Mouse (Mus musculus): Measurements from ENCODE around the gene Calhm6. TPM values are rescaled to one million over a fixed set of nuclear protein-coding genes. Genes with fewer than 3 reads are reported as not detected.

Calhm6 gene
- total and polyA plus RNA-seq, 2 experiments from 2014 or later, result 0.44 to 1.1 TPM

DNA sequence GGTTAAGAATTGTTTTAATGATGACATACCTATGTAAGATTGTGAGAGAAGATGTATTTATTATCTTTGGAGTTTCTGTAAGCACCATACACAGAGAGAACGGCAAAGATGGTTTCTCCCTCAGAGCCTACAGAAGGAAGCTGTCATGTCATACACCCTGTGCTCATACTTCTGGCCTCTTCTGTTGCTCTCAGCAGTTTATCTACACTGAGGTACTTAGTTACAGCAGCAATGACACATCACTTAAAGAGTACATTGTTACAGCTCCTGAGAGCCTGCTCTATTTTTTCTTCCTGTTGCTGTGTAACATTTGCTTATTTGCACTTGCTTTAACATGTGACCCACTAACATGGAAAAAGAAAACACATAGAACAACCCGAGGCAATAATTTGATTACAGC is 39.2 kb upstream of the Calhm6 start:
- H3K4me3 ChIP-seq (ENCODE audit: low read depth, low read length), result no peak overlapping the region
- H3K36me3 ChIP-seq (ENCODE audit: insufficient read depth, low read length), result no peaks in the 10 kb centered on the region
- no peaks in the 10 kb centered on the region for H3K27me3 ChIP-seq (ENCODE audit: insufficient read depth, low read length)
- TF ChIP-seq CTCF (IDR thresholded peaks at IDR 0.05), result no peak
- H3K4me2 ChIP-seq (ENCODE audit: low read depth, low read length, poor library complexity, severe bottlenecking), result no peak overlapping the region
- no peaks in the 10 kb centered on the region for H3K4me1 ChIP-seq (ENCODE audit: insufficient read depth, low read length)
- no peak overlapping the region for H3K9ac ChIP-seq (replicated peaks; ENCODE audit: low read length, poor library complexity, severe bottlenecking)
- DNase-seq (ENCODE audit: low spot score), result no peak
- no peak overlapping the region for H3K27ac ChIP-seq (ENCODE audit: low read depth, low read length)
- 80% methylated on average over 2 of the region's 2 CpGs for WGBS
- no peak for ATAC-seq (ENCODE audit: low FRiP score)
- H3K9me3 ChIP-seq (ENCODE audit: low read length), result no peaks in the 10 kb centered on the region

- Histone ChIP-seq H3K9ac (replicated peaks; ENCODE audit: low read length, poor library complexity, severe bottlenecking) (no peak overlapping the region), H3K9me3 (ENCODE audit: low read length) (no peaks in the 10 kb centered on the region), H3K36me3 (ENCODE audit: insufficient read depth, low read length) (no peaks in the 10 kb centered on the region), H3K4me2 (ENCODE audit: low read depth, low read length, poor library complexity, severe bottlenecking) (no peak overlapping the region), H3K27me3 (ENCODE audit: insufficient read depth, low read length) (no peaks in the 10 kb centered on the region), H3K27ac (ENCODE audit: low read depth, low read length) (no peak overlapping the region), H3K4me1 (ENCODE audit: insufficient read depth, low read length) (no peaks in the 10 kb centered on the region), H3K4me3 (ENCODE audit: low read depth, low read length) (no peak overlapping the region)
- 77% methylated on average over 12 of the region's 12 CpGs for WGBS
- TF ChIP-seq CTCF (IDR thresholded peaks at IDR 0.05), result no peak
- DNase-seq (ENCODE audit: low spot score), result no peak
- ATAC-seq (ENCODE audit: low FRiP score), result no peak
Measured at GRCm38 (mm10) chr10:34155796-34156554, 28.2 kb upstream of the Calhm6 start.

GRCm38 (mm10) chr10:34151827-34152226 is 24.0 kb upstream of the Calhm6 start:
- DNase-seq (ENCODE audit: low spot score) (peak; percentile 37), ATAC-seq (ENCODE audit: low FRiP score) (no peak)
- H3K4me1 ChIP-seq (ENCODE audit: insufficient read depth, low read length), result no peaks in the 10 kb centered on the region
- peak; percentile 49 for TF ChIP-seq CTCF (IDR thresholded peaks at IDR 0.05)
- 87% methylated on average over 3 of the region's 3 CpGs for WGBS
- H3K4me3 ChIP-seq (ENCODE audit: low read depth, low read length), result no peak overlapping the region
- no peaks in the 10 kb centered on the region for H3K27me3 ChIP-seq (ENCODE audit: insufficient read depth, low read length)
- H3K9ac ChIP-seq (replicated peaks; ENCODE audit: low read length, poor library complexity, severe bottlenecking), result no peak overlapping the region
- no peak overlapping the region for H3K27ac ChIP-seq (ENCODE audit: low read depth, low read length)
- H3K36me3 ChIP-seq (ENCODE audit: insufficient read depth, low read length), result no peaks in the 10 kb centered on the region
- H3K4me2 ChIP-seq (ENCODE audit: low read depth, low read length, poor library complexity, severe bottlenecking), result no peak overlapping the region
- H3K9me3 ChIP-seq (ENCODE audit: low read length), result no peaks in the 10 kb centered on the region

DNA sequence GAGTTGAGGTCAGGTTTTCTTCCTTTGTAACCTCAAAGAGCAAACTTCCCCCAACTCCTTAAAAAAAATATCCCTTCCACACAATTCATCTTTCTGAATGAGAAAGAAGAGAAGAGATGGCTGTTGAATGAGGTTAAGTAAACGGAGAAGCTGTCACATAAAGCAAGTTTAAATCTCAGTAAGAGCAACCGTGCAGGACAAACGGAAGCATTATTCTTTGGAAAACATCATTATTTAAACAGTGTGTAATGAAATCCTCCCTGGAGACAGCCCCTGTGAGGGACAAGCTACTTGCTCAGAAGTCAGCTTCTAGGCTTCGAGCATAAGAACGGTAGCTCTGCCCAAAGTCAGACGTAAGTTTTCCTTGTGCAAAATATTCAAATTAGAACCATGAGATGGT is 22.7 kb upstream of the Calhm6 start:
- Histone ChIP-seq H3K4me2 (ENCODE audit: low read depth, low read length, poor library complexity, severe bottlenecking) (no peak overlapping the region), H3K4me1 (ENCODE audit: insufficient read depth, low read length) (no peaks in the 10 kb centered on the region), H3K27me3 (ENCODE audit: insufficient read depth, low read length) (no peaks in the 10 kb centered on the region), H3K27ac (ENCODE audit: low read depth, low read length) (no peak overlapping the region), H3K9ac (replicated peaks; ENCODE audit: low read length, poor library complexity, severe bottlenecking) (no peak overlapping the region), H3K9me3 (ENCODE audit: low read length) (no peaks in the 10 kb centered on the region), H3K36me3 (ENCODE audit: insufficient read depth, low read length) (no peaks in the 10 kb centered on the region), H3K4me3 (ENCODE audit: low read depth, low read length) (no peak overlapping the region)
- no peak for TF ChIP-seq CTCF (IDR thresholded peaks at IDR 0.05)
- WGBS, result 49% methylated on average over 6 of the region's 6 CpGs
- no peak for DNase-seq (ENCODE audit: low spot score)
- no peak for ATAC-seq (ENCODE audit: low FRiP score)

GRCm38 (mm10) chr10:34149772-34150171 is 22.0 kb upstream of the Calhm6 start:
- Histone ChIP-seq H3K27me3 (ENCODE audit: insufficient read depth, low read length) (no peaks in the 10 kb centered on the region), H3K4me2 (ENCODE audit: low read depth, low read length, poor library complexity, severe bottlenecking) (no peak overlapping the region), H3K9ac (replicated peaks; ENCODE audit: low read length, poor library complexity, severe bottlenecking) (no peak overlapping the region), H3K4me3 (ENCODE audit: low read depth, low read length) (no peak overlapping the region), H3K27ac (ENCODE audit: low read depth, low read length) (no peak overlapping the region), H3K36me3 (ENCODE audit: insufficient read depth, low read length) (no peaks in the 10 kb centered on the region), H3K9me3 (ENCODE audit: low read length) (no peaks in the 10 kb centered on the region), H3K4me1 (ENCODE audit: insufficient read depth, low read length) (no peaks in the 10 kb centered on the region)
- no peak for DNase-seq (ENCODE audit: low spot score)
- 85% methylated on average over 3 of the region's 3 CpGs for WGBS
- ATAC-seq (ENCODE audit: low FRiP score), result no peak
- no peak for TF ChIP-seq CTCF (IDR thresholded peaks at IDR 0.05)

DNA sequence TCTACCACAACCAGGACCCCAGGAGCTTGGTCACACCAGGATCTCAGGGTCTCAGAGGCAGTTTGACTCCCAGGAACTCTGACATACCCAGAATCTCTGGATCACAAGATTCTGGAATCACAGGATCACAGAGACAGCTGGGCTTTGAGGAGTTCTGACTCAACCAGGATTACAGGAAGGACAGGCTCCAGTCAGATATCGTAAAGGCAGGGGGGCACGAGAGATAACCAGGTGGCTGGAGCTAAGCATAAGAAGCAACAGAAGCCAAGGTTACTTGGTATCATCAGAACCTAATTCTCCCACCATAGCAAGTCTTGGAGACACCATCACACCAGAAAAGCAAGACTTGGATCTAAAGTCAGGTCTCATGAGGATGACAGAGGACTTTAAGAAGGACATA is 13.9 kb upstream of the Calhm6 start:
- WGBS, result 87% methylated on average over 2 of the region's 2 CpGs
- Histone ChIP-seq H3K27ac (ENCODE audit: low read depth, low read length) (no peak overlapping the region), H3K4me1 (ENCODE audit: insufficient read depth, low read length) (no peaks in the 10 kb centered on the region), H3K9ac (replicated peaks; ENCODE audit: low read length, poor library complexity, severe bottlenecking) (no peak overlapping the region), H3K4me3 (ENCODE audit: low read depth, low read length) (no peak overlapping the region), H3K4me2 (ENCODE audit: low read depth, low read length, poor library complexity, severe bottlenecking) (no peak overlapping the region), H3K36me3 (ENCODE audit: insufficient read depth, low read length) (no peaks in the 10 kb centered on the region), H3K27me3 (ENCODE audit: insufficient read depth, low read length) (no peaks in the 10 kb centered on the region), H3K9me3 (ENCODE audit: low read length) (no peaks in the 10 kb centered on the region)
- no peak for TF ChIP-seq CTCF (IDR thresholded peaks at IDR 0.05)
- DNase-seq (ENCODE audit: low spot score) (no peak), ATAC-seq (ENCODE audit: low FRiP score) (no peak)

All from midbrain, postnatal 0 days (tissue).